Mouse (Mus musculus) hindbrain, postnatal 0 days (tissue): Measurements from ENCODE around the gene Gsdme. TPM values are rescaled to one million over a fixed set of nuclear protein-coding genes. Genes with fewer than 3 reads are reported as not detected.

ENCODE experiments used
- ATAC-seq: fragments of 200-750 bp; cut with Nextera tagmentation; 2 replicates; pipeline ENCODE4 v1.8.0; 2017; ENCODE audit warnings: mild to moderate bottlenecking, moderate TSS enrichment, moderate library complexity
- DNase-seq: peaks from one replicate; pipeline ENCODE4 v3.0.0-alpha.2; 2015; ENCODE audit warnings: low spot score
- H3K27ac ChIP-seq: fragments of 300-500 bp; sonication (generic); 2 replicates; pipeline ENCODE4 v1.5.1; 2014; ENCODE audit warnings: mild to moderate bottlenecking
- H3K27me3 ChIP-seq: fragments of 300-500 bp; sonication (generic); 2 replicates; pipeline ENCODE4 v1.6.1; 2014; ENCODE audit warnings: low read length, mixed read lengths; ENCODE audit not compliant: insufficient read depth
- H3K36me3 ChIP-seq: fragments of 300-500 bp; sonication (generic); 2 replicates; pipeline ENCODE4 v1.6.1; 2014; ENCODE audit warnings: low read length, mixed read lengths; ENCODE audit not compliant: insufficient read depth
- H3K4me1 ChIP-seq: fragments of 300-500 bp; sonication (generic); 2 replicates; pipeline ENCODE4 v1.6.1; 2014; ENCODE audit warnings: antibody characterized with exemption, low read length, mixed read lengths; ENCODE audit not compliant: insufficient read depth
- H3K4me2 ChIP-seq: fragments of 300-500 bp; sonication (generic); 2 replicates; pipeline ENCODE4 v1.6.1; 2014; ENCODE audit warnings: low read depth, mild to moderate bottlenecking, low read length, moderate library complexity, mixed read lengths
- H3K4me3 ChIP-seq: fragments of 300-500 bp; sonication (generic); 2 replicates; pipeline ENCODE4 v1.5.1; 2014; ENCODE audit warnings: low read length
- H3K9ac ChIP-seq: fragments of 300-500 bp; sonication (generic); replicated peaks from 2 replicates; pipeline ENCODE4 v1.6.1; 2014; ENCODE audit warnings: mild to moderate bottlenecking, low read length, moderate library complexity, mixed read lengths
- H3K9me3 ChIP-seq: fragments of 300-500 bp; sonication (generic); 2 replicates; pipeline ENCODE4 v1.6.1; 2016; ENCODE audit warnings: low read length, mixed read lengths
- CTCF ChIP-seq: IDR thresholded peaks from 2 replicates; pipeline ENCODE4 v1.5.1; 2016; ENCODE audit warnings: antibody characterized with exemption, control low read depth, low read depth
- WGBS: fragments of 180-500 bp; shearing (Covaris S2); extraction: QIAGEN DNeasy Blood & Tissue Kit; methylation state at CpG from one replicate; pipeline ENCODE4 v1.1.7; 2014; 5-methylcytosine and 5-hydroxymethylcytosine counted together
- polyA plus RNA-seq: library from polyadenylated mRNA; unstranded; fragments of >200 nt; fragmentation: Nextera tagmentation; extraction: Ambion mirVana; gene quantifications from 2 replicates; pipeline ENCODE4 v1.2.1, GENCODE M21; 2015
- total RNA-seq: library from RNA; depleted of rRNA; stranded (reverse); fragments of >200 nt; gene quantifications from 2 replicates; pipeline ENCODE4 v1.2.3, GENCODE M21; 2014; rRNA removed

Gsdme gene
- total and polyA plus RNA-seq, 2 experiments from 2014 or later = 15.4 to 82.0 TPM

DNA sequence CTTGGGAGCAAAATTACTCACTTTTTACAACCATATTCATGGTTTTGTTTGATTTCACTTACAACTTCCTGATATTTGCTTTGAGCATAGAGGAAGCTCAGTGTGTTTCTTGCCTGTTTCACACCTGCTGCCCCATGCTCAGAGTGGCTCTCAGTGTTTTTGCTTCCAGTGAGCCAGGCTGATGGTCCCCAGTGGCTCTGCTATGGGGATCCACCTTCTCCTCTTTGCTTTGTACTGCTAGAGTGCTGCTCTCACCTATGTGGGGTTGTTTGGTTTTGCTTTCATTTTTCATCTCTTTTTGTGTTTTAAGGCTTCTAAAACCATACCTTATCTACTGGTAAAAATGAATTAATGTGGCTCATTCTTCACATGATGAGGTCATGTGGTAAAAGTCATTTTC lies 117.5 kb downstream of the Gsdme start:
- Histone ChIP-seq H3K36me3 (no peaks in the 10 kb centered on the region), H3K4me3 (no peak overlapping the region), H3K27ac (no peak overlapping the region), H3K9ac (no peak overlapping the region), H3K9me3 (no peaks in the 10 kb centered on the region), H3K27me3 (no peaks in the 10 kb centered on the region), H3K4me2 (no peak overlapping the region), H3K4me1 (no peaks in the 10 kb centered on the region)
- TF ChIP-seq CTCF = no peak
- ATAC-seq (no peak), DNase-seq (no peak)

- Histone ChIP-seq H3K27ac (no peak overlapping the region), H3K9ac (no peak overlapping the region), H3K4me2 (no peak overlapping the region), H3K27me3 (no peaks in the 10 kb centered on the region), H3K9me3 (no peaks in the 10 kb centered on the region), H3K4me1 (no peaks in the 10 kb centered on the region), H3K4me3 (no peak overlapping the region), H3K36me3 (no peaks in the 10 kb centered on the region)
- no peak for ATAC-seq
- 86% methylated on average over 3 of the region's 3 CpGs for WGBS
- TF ChIP-seq CTCF = no peak
- DNase-seq = no peak
Measured at GRCm38 (mm10) chr6:50139526-50139925, 124.1 kb downstream of the Gsdme start.

Other genes with a start within 250 kb of the Gsdme start
- gene Mpp6, start 153.6 kb downstream of the Gsdme start, total RNA-seq = 41.3 and 55.6 TPM in 2 replicates
- gene Mpp6, start 153.6 kb downstream of the Gsdme start, polyA plus RNA-seq = 63.1 and 64.1 TPM in 2 replicates
- 5.6 and 6.5 TPM in 2 replicates for gene Osbpl3, start 192.3 kb upstream of the Gsdme start, total RNA-seq
- 3.6 and 3.7 TPM in 2 replicates for gene Osbpl3, start 192.3 kb upstream of the Gsdme start, polyA plus RNA-seq